Comparison of ENCODE assay signal across 8 mouse cellular contexts in genomic region chr1:177797151-177797755, GRCm38 (mm10). TPM values are rescaled to one million over a fixed set of nuclear protein-coding genes. Genes with fewer than 3 reads are reported as not detected.
DNase-seq lines count a peak whose midpoint lies in the region; ATAC-seq and TF ChIP-seq lines count a peak whose summit lies in the region.

No protein-coding gene starts in this region.

- TF ChIP-seq EP300 in heart, adult 2 months (IDR thresholded peaks at IDR 0.05; ENCODE audit: insufficient read depth, low read depth, low read length) = no peak

- peaks cover 6% of the 10 kb centered on the region for H3K4me1 ChIP-seq in heart, adult 2 months (ENCODE audit: control insufficient read depth, insufficient read depth, low read length)
- H3K4me1 ChIP-seq in bone marrow macrophage, adult 2 months (ENCODE audit: control insufficient read depth, insufficient read depth, low read length) = peaks cover 17% of the 10 kb centered on the region
- peaks cover 14% of the 10 kb centered on the region for H3K4me1 ChIP-seq in liver, embryonic 11.5 days (replicated peaks; ENCODE audit: control insufficient read depth, insufficient read depth, low read length)

- TF ChIP-seq CTCF in heart, adult 2 months (IDR thresholded peaks at IDR 0.05) = peak; percentile 30
- peak; percentile 24; the same call in 1 of the 2 replicates for TF ChIP-seq CTCF in bone marrow macrophage, adult 2 months (IDR thresholded peaks at IDR 0.05; ENCODE audit: low read depth, low read length)

- H3K79me2 ChIP-seq in heart, adult 2 months (replicated peaks; ENCODE audit: control insufficient read depth, insufficient read depth, low read length) = 0 out of 2 replicates have a peak, but pooled peaks cover 1% of the 10 kb centered on the region

- no peak for TF ChIP-seq POLR2A in heart, adult 2 months (IDR thresholded peaks at IDR 0.05; ENCODE audit: insufficient read depth, low read depth, low read length)
- no peak for TF ChIP-seq POLR2A in bone marrow macrophage, adult 2 months (IDR thresholded peaks at IDR 0.05; ENCODE audit: borderline replicate concordance, low read depth, low read length)

- no peak for DNase-seq in heart, adult 2 months
- no peak for DNase-seq in heart, postnatal 36 days
- DNase-seq in 3T3-L1 (ENCODE audit: low read depth, low spot score) = peak; percentile 28
- no peak for DNase-seq in liver, embryonic 11.5 days (ENCODE audit: low spot score)
- DNase-seq in frontal cortex, postnatal 14 days (ENCODE audit: low spot score in 2 of 2) = no peak
- no peak for DNase-seq in spleen, adult 18-20 months

- H3K4me3 ChIP-seq in heart, adult 2 months = no peak overlapping the region; the same call in 1 of the 2 replicates
- no peak overlapping the region for H3K4me3 ChIP-seq in bone marrow macrophage, adult 2 months (ENCODE audit: insufficient read depth, low read length)
- H3K4me3 ChIP-seq in liver, embryonic 11.5 days (ENCODE audit: low read depth, low read length) = no peak overlapping the region; the same call in 1 of the 2 replicates

- H3K4me2 ChIP-seq in liver, embryonic 11.5 days = peak overlapping the region; percentile 39

- intact Hi-C loops in heart, adult 2 months (cut with DNase I) = loop anchor here (5.0 to 10.0 kb wide), 3 partner anchors 185 to 608 kb away; partner anchors contain the start of genes Catspere2, Desi2 and Efcab2
- intact Hi-C loops in heart, postnatal 36 days (cut with DNase I) = loop anchor here (10.0 kb wide), 2 partner anchors 172 to 982 kb away; partner anchors contain the start of genes Cep170 and Sdccag8

- WGBS in heart, adult 2 months = 73% methylated on average over 8 of the region's 8 CpGs
- WGBS in liver, embryonic 11.5 days = 65% methylated on average over 8 of the region's 8 CpGs

- peak overlapping the region; percentile 29 for H3K27ac ChIP-seq in heart, adult 2 months
- no peak overlapping the region for H3K27ac ChIP-seq in bone marrow macrophage, adult 2 months (ENCODE audit: insufficient read depth, low read depth, low read length)
- no peak overlapping the region for H3K27ac ChIP-seq in liver, embryonic 11.5 days (ENCODE audit: low read depth, low read length)

- ATAC-seq in liver, embryonic 11.5 days (replicated peaks; ENCODE audit: low FRiP score) = no peak
- ATAC-seq in activated CD4-positive, CD25-positive, alpha-beta regulatory T cell, adult 4 months = no peak

- H3K36me3 ChIP-seq in heart, adult 2 months (ENCODE audit: control insufficient read depth, insufficient read depth, low read length) = peaks cover 5% of the 10 kb centered on the region
- no peaks in the 10 kb centered on the region for H3K36me3 ChIP-seq in liver, embryonic 11.5 days (ENCODE audit: control insufficient read depth, insufficient read depth, low read length)

- no peaks in the 10 kb centered on the region for H3K9me3 ChIP-seq in liver, embryonic 11.5 days (ENCODE audit: control insufficient read depth, low read length)

- no peaks in the 10 kb centered on the region for H3K27me3 ChIP-seq in heart, adult 2 months (ENCODE audit: control insufficient read depth, insufficient read depth, low read length)
- no peaks in the 10 kb centered on the region for H3K27me3 ChIP-seq in liver, embryonic 11.5 days (replicated peaks; ENCODE audit: control insufficient read depth, insufficient read depth, low read length)

- H3K9ac ChIP-seq in heart, adult 2 months (ENCODE audit: low read depth, low read length) = no peak overlapping the region
- H3K9ac ChIP-seq in liver, embryonic 11.5 days (ENCODE audit: low read depth, low read length) = no peak overlapping the region

RNA-seq across cellular contexts. Expression of gene Adss, which starts 0.9 kb away (rescaled TPM):
- total RNA-seq in heart, adult 2 months (2021) = 1 to 10 TPM; 6.6 to 7.8 TPM
- 4.3 and 6.6 TPM in 2 replicates for polyA plus RNA-seq in heart, adult 2 months (2012; rRNA removed)
- total RNA-seq in heart, postnatal 36 days (2021) = 1 to 10 TPM; 8.2 to 8.7 TPM
- 70.0 and 70.8 TPM in 2 replicates for polyA plus RNA-seq in bone marrow macrophage, adult 2 months (2012; ENCODE audit: insufficient read depth, insufficient read length, missing spikeins)
- 38.2 and 43.7 TPM in 2 replicates for polyA plus RNA-seq in liver, embryonic 11.5 days (2014; fragmentation: Nextera tagmentation; extraction: Ambion mirVana)
- 10 to 100 TPM; 66.8 to 67.7 TPM for polyA plus RNA-seq in activated CD4-positive, CD25-positive, alpha-beta regulatory T cell, adult 4 months (2017; shearing (Covaris generic))
